Mouse (Mus musculus) ES-E14 (cell line): ENCODE measurements around the gene Ccnyl1. TPM values are rescaled to one million over a fixed set of nuclear protein-coding genes. Genes with fewer than 3 reads are reported as not detected.

Source experiments
- DNase-seq: peaks from one replicate; pipeline ENCODE4 v3.0.0-alpha.2; 2013; ENCODE audit warnings: low read depth, low spot score
- H3K27ac ChIP-seq: 2 replicates; pipeline ENCODE4 v1.5.1; 2012; ENCODE audit warnings: low read depth, mild to moderate bottlenecking, low read length, moderate library complexity, mixed read lengths; ENCODE audit not compliant: poor library complexity, insufficient read depth, severe bottlenecking
- H3K36me3 ChIP-seq: 2 replicates; pipeline ENCODE4 v1.6.1; 2012; ENCODE audit warnings: mild to moderate bottlenecking, low read length, moderate library complexity, mixed read lengths; ENCODE audit not compliant: control insufficient read depth, poor library complexity, insufficient read depth, severe bottlenecking
- H3K4me1 ChIP-seq, 2 experiments: fragments of 150-350 bp in 1 of 2; sonication (generic) in 1 of 2; 2 replicates each; pipeline ENCODE4 v1.6.1; 2012; ENCODE audit warnings: low read length in 2 of 2, mild to moderate bottlenecking in 1 of 2, mixed read lengths in 1 of 2; ENCODE audit not compliant: control insufficient read depth in 2 of 2, insufficient read depth in 2 of 2, poor library complexity in 1 of 2
- H3K4me3 ChIP-seq, 2 experiments: fragments of 150-350 bp in 1 of 2; sonication (generic) in 1 of 2; 2 replicates each; pipeline ENCODE4 v1.5.1; 2012; ENCODE audit warnings: low read length in 2 of 2, low read depth in 1 of 2, mild to moderate bottlenecking in 1 of 2, mixed read lengths in 1 of 2; ENCODE audit not compliant: insufficient read depth in 1 of 2, poor library complexity in 1 of 2, severe bottlenecking in 1 of 2
- H3K9ac ChIP-seq: 2 replicates; pipeline ENCODE4 v1.6.1; 2012; ENCODE audit warnings: low read depth, mild to moderate bottlenecking, low read length, mixed read lengths; ENCODE audit not compliant: poor library complexity, insufficient read depth, severe bottlenecking
- H3K9me3 ChIP-seq: fragments of 150-350 bp; sonication (generic); 2 replicates; pipeline ENCODE4 v1.6.1; 2012; ENCODE audit warnings: low read depth, mild to moderate bottlenecking, low read length; ENCODE audit not compliant: control insufficient read depth, insufficient read depth
- CHD2 ChIP-seq: IDR thresholded peaks from 2 replicates; pipeline ENCODE4 v1.6.1; 2014; ENCODE audit warnings: mild to moderate bottlenecking, low read depth, low read length, inconsistent platforms
- HCFC1 ChIP-seq: IDR thresholded peaks from 2 replicates; pipeline ENCODE4 v1.6.1; 2012; ENCODE audit warnings: low read length, inconsistent platforms, borderline replicate concordance; ENCODE audit not compliant: insufficient read depth
- MAFK ChIP-seq: IDR thresholded peaks from 2 replicates; pipeline ENCODE4 v1.6.1; 2014; ENCODE audit warnings: mild to moderate bottlenecking, low read depth, low read length, inconsistent platforms; ENCODE audit not compliant: insufficient read depth
- ZC3H11A ChIP-seq: IDR thresholded peaks from 2 replicates; pipeline ENCODE4 v1.6.1; 2012; ENCODE audit warnings: low read depth, mild to moderate bottlenecking, inconsistent platforms, low read length, borderline replicate concordance
- ZNF384 ChIP-seq: IDR thresholded peaks from 2 replicates; pipeline ENCODE4 v1.6.1; 2012; ENCODE audit warnings: low read depth, low read length, inconsistent platforms
- in situ Hi-C, 2 experiments: fragments of 600-800 bp; cut with MboI; formaldehyde crosslinking; loops; one replicate each; pipeline ENCODE4 v1.15.1; 2025; ENCODE audit warnings: low sequenced_read_pairs in 2 of 2, inconsistent platforms in 1 of 2; ENCODE audit not compliant: unreplicated experiment in 2 of 2
- total RNA-seq: library from RNA; depleted of rRNA; stranded (reverse); fragments of 300-350 nt; gene quantifications from 2 replicates; pipeline ENCODE4 v1.2.3, GENCODE M21; 2012

Ccnyl1 gene
- total RNA-seq, 1 experiment: 24.9 TPM

- peak overlapping the region; percentile 63 to 80 for H3K4me3 ChIP-seq
- no peak overlapping the region for H3K27ac ChIP-seq
- peak overlapping the region; percentile 63 for H3K9ac ChIP-seq
- no peaks in the 10 kb centered on the region for H3K9me3 ChIP-seq
- H3K36me3 ChIP-seq: peaks cover 24% of the 10 kb centered on the region
- in situ Hi-C loops: no loop called here
- TF ChIP-seq HCFC1 (no peak), MAFK (no peak), ZNF384 (no peak), ZC3H11A (no peak), CHD2 (no peak)
- no peak for DNase-seq
- H3K4me1 ChIP-seq: peaks cover 5 to 10% of the 10 kb centered on the region in 2 experiments; a peak in 3 of 4 replicates
These were observed 48.4 kb downstream of the Ccnyl1 start for GRCm38 (mm10) chr1:64738661-64739082.

GRCm38 (mm10) chr1:64742741-64743408 lies 52.6 kb downstream of the Ccnyl1 start:
- no peak for DNase-seq
- H3K4me3 ChIP-seq: 0 out of 4 replicates have a peak overlapping the region, but pooled peaks of 1 of the 2 experiments have one; percentile 30
- H3K9me3 ChIP-seq: no peaks in the 10 kb centered on the region
- no peaks in the 10 kb centered on the region for H3K36me3 ChIP-seq
- TF ChIP-seq ZC3H11A (no peak), ZNF384 (no peak)
- in situ Hi-C loops: no loop called here
- no peak overlapping the region for H3K9ac ChIP-seq
- no peak overlapping the region for H3K27ac ChIP-seq
- H3K4me1 ChIP-seq: peaks cover 3 to 10% of the 10 kb centered on the region in 2 experiments; a peak in 2 of 4 replicates

- H3K4me1 ChIP-seq: peaks cover 3 to 7% of the 10 kb centered on the region in 2 experiments; a peak in 2 of 4 replicates
- no peak overlapping the region for H3K9ac ChIP-seq
These were observed 54.4 kb downstream of the Ccnyl1 start for GRCm38 (mm10) chr1:64744616-64745015.

GRCm38 (mm10) chr1:64753109-64753508 lies 62.9 kb downstream of the Ccnyl1 start:
- H3K4me3 ChIP-seq: no peak overlapping the region
- in situ Hi-C loops: no loop called here

More at GRCm38 (mm10) chr1:64744616-64745015, 54.4 kb downstream of the Ccnyl1 start:
- no peak for DNase-seq
- H3K27ac ChIP-seq: no peak overlapping the region
- H3K9me3 ChIP-seq: no peaks in the 10 kb centered on the region
- in situ Hi-C loops: no loop called here
- no peak overlapping the region for H3K4me3 ChIP-seq
- TF ChIP-seq HCFC1 (no peak), MAFK (no peak), ZC3H11A (no peak), ZNF384 (no peak), CHD2 (no peak)
- no peaks in the 10 kb centered on the region for H3K36me3 ChIP-seq

More at GRCm38 (mm10) chr1:64753109-64753508, 62.9 kb downstream of the Ccnyl1 start:
- TF ChIP-seq ZC3H11A (no peak), ZNF384 (no peak), CHD2 (no peak), MAFK (no peak), HCFC1 (no peak)
- Histone ChIP-seq H3K27ac (no peak overlapping the region), H3K4me1 (no peaks in the 10 kb centered on the region), H3K36me3 (no peaks in the 10 kb centered on the region), H3K9me3 (no peaks in the 10 kb centered on the region), H3K9ac (no peak overlapping the region)
- no peak for DNase-seq
